Mouse (Mus musculus) liver, adult 2 months (tissue): ENCODE data around the gene Tiam2. TPM values are rescaled to one million over a fixed set of nuclear protein-coding genes. Genes with fewer than 3 reads are reported as not detected.
A peak's percentile ranks its signal among the peaks of the same experiment; 100 is the strongest.

ENCODE experiments used
- DNase-seq: peaks from one replicate; pipeline ENCODE4 v3.0.0-alpha.2; 2011; ENCODE audit warnings: low read depth, low spot score; ENCODE audit errors: extremely low read depth
- H3K27ac ChIP-seq: fragments of 200-500 bp; replicated peaks from 2 replicates; pipeline ENCODE4 v1.5.1; 2012; ENCODE audit warnings: low read depth, mild to moderate bottlenecking, control low read depth, inconsistent platforms, low read length; ENCODE audit not compliant: insufficient read depth
- H3K27me3 ChIP-seq: fragments of 200-500 bp; 2 replicates; pipeline ENCODE4 v1.6.1; 2012; ENCODE audit warnings: mild to moderate bottlenecking, moderate library complexity, low read length, inconsistent platforms; ENCODE audit not compliant: control insufficient read depth, insufficient read depth
- H3K36me3 ChIP-seq: fragments of 200-500 bp; 2 replicates; pipeline ENCODE4 v1.6.1; 2012; ENCODE audit warnings: low read length, inconsistent platforms; ENCODE audit not compliant: control insufficient read depth, insufficient read depth
- H3K4me1 ChIP-seq: fragments of 200-500 bp; 2 replicates; pipeline ENCODE4 v1.6.1; 2011; ENCODE audit warnings: low read length; ENCODE audit not compliant: control insufficient read depth, insufficient read depth
- H3K4me3 ChIP-seq: fragments of 200-500 bp; 2 replicates; pipeline ENCODE4 v1.5.1; 2011; ENCODE audit warnings: low read depth, mild to moderate bottlenecking, control low read depth, low read length, moderate library complexity; ENCODE audit not compliant: insufficient read depth
- H3K79me2 ChIP-seq: fragments of 200-500 bp; 2 replicates; pipeline ENCODE4 v1.6.1; 2012; ENCODE audit warnings: inconsistent platforms, mild to moderate bottlenecking, low read length, moderate library complexity; ENCODE audit not compliant: control insufficient read depth, insufficient read depth
- H3K9ac ChIP-seq: fragments of 200-500 bp; 2 replicates; pipeline ENCODE4 v1.6.1; 2012; ENCODE audit warnings: low read depth, mild to moderate bottlenecking, control low read depth, inconsistent platforms, low read length
- CTCF ChIP-seq: fragments of 200-500 bp; IDR thresholded peaks from 2 replicates; pipeline ENCODE4 v1.5.1; 2011; ENCODE audit warnings: low read depth, low read length, control low read depth
- POLR2A ChIP-seq: fragments of 200-500 bp; IDR thresholded peaks from 2 replicates; pipeline ENCODE4 v1.6.1; 2011; ENCODE audit warnings: low read length, control low read depth; ENCODE audit not compliant: insufficient read depth; ENCODE audit errors: extremely low read depth
- WGBS: fragments of 180-500 bp; shearing (Covaris S2); methylation state at CpG from one replicate; pipeline ENCODE4 v1.1.7; 2018; 5-methylcytosine and 5-hydroxymethylcytosine counted together
- polyA plus RNA-seq: library from polyadenylated mRNA; depleted of rRNA; stranded (reverse); fragments of >200 nt; gene quantifications from 2 replicates; pipeline ENCODE4 v1.2.3, GENCODE M21; 2012
- total RNA-seq: library from RNA; depleted of rRNA; stranded (reverse); fragments of >200 nt; gene quantifications from 2 replicates; pipeline ENCODE4 v1.2.3, GENCODE M21; 2014

Gene Tiam2
- total and polyA plus RNA-seq, 2 experiments, result 2.9 to 5.2 TPM

DNA sequence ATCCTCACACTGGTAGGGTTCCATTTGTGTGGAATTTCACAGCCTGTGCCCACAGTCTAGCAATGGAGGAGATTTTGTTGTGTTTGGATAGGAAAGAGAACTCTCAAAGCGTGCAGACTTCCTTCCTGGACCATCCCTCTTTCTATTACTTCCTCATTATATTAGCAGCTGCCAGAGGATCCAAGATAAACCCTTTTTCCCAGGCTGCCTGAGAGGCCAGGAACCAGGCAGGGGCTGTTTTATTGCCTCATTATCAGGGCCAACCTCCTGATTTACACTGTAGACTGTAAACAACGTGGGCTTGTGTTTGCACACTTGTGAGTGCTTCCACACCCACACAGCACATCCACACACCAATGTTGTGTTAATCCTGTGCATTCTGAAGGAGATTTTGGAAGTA is 31.3 kb upstream of the Tiam2 start:
- H3K36me3 ChIP-seq, result no peaks in the 10 kb centered on the region
- H3K27ac ChIP-seq, result no peak overlapping the region
- 39% methylated on average over 2 of the region's 2 CpGs for WGBS
- H3K4me3 ChIP-seq, result no peak overlapping the region
- no peak for DNase-seq
- H3K27me3 ChIP-seq, result no peaks in the 10 kb centered on the region
- H3K9ac ChIP-seq, result no peak overlapping the region
- H3K4me1 ChIP-seq, result peaks cover 3% of the 10 kb centered on the region; the same call in 1 of the 2 replicates
- H3K79me2 ChIP-seq, result no peaks in the 10 kb centered on the region
- no peak for TF ChIP-seq POLR2A
- TF ChIP-seq CTCF, result no peak

DNA sequence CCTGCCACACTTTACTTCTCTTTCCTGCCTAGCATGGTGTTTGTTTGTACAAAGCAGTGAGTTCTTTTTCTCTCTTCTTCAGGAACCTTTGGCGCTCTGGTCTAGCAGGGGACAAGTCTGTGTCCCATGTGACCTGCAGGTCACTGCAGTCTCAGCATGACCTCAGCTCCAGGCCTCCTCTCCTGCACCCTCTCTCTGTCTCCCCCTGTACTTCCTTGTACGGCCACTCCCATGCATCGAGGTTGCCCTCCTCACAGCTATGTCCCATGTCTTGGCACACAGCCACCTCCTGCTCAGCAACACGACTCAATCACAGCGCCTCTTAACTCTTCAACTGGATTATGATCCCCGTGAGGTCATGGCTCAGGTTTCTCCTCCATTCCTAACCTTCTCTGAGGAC is 26.9 kb upstream of the Tiam2 start:
- Histone ChIP-seq H3K36me3 (no peaks in the 10 kb centered on the region), H3K4me1 (peaks cover 3% of the 10 kb centered on the region; the same call in 1 of the 2 replicates), H3K27ac (no peak overlapping the region), H3K9ac (no peak overlapping the region), H3K79me2 (no peaks in the 10 kb centered on the region), H3K4me3 (no peak overlapping the region), H3K27me3 (no peaks in the 10 kb centered on the region)
- WGBS, result 63% methylated on average over 6 of the region's 6 CpGs
- DNase-seq, result peak; percentile 41
- TF ChIP-seq CTCF (no peak), POLR2A (no peak)

DNA sequence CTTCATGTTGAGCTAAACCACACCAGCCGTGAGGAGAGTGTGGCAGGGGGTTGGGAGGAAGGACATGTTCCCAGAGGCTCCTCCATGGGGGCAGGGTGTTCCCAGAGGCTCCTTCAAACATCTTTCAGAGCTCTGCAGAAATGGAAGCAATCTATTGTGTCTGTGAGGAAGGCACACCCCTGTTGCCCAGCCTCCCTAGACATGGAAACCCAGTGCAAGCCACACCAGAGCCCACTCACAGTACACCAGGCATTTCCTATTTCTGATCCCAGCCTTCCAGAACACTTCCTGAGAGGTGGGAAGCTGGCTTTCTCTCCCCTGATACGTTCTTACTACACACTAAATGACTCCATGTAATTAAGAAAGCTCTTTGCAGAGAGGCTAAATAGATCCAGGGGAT is 20.4 kb upstream of the Tiam2 start:
- TF ChIP-seq CTCF (no peak), POLR2A (no peak)
- H3K27me3 ChIP-seq, result no peaks in the 10 kb centered on the region
- 66% methylated on average over 2 of the region's 2 CpGs for WGBS
- no peaks in the 10 kb centered on the region for H3K4me1 ChIP-seq
- no peak for DNase-seq
- H3K27ac ChIP-seq, result no peak overlapping the region
- no peak overlapping the region for H3K9ac ChIP-seq
- no peak overlapping the region for H3K4me3 ChIP-seq
- no peaks in the 10 kb centered on the region for H3K79me2 ChIP-seq
- no peaks in the 10 kb centered on the region for H3K36me3 ChIP-seq

DNA sequence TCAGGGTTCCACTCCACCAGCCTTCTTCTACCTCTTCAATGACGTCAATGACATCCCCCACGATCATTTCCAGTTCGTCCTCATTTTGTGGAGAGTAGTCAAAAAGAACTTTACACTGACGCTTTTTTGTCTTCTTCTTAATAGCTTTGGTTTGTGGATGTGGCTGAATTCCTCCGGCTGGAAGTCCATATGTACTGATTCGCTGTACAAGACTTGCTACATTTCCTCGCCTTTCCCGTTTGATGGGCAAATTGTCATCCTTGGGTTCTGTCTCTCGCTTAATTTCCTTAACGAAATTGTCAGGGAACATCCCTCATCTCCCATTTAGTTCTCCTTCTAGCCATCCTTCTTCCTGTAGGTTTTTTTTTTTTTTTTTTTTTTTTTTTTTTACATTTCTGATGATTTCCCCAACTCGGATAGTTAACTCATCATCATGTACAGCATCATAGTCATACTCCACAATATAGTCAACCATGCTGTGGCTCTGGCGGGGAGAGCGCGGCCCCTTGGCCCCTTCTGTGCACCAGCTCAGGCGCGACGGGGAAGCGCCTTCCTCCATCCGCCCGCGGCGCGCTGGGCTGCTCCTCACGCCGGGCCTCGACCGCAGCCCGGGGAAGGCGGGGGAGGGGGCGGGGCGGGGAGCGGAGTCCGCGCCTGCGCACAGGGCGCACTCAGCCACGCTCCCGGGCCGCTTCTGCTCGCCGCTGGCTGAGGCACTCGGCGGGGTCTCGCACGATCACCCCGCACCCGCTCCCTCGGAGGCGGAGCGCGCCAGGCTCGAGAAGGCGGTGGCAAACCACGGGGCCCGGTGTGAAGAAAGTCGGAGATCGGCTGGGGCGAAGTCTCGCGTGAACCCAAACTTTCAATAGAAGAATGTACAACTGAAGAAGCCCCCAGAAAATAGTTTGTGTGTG is 12.4 kb upstream of the Tiam2 start:
- Histone ChIP-seq H3K27me3 (no peaks in the 10 kb centered on the region), H3K79me2 (no peaks in the 10 kb centered on the region), H3K4me3 (peak overlapping the region; percentile 87), H3K36me3 (no peaks in the 10 kb centered on the region), H3K4me1 (no peaks in the 10 kb centered on the region), H3K27ac (no peak overlapping the region), H3K9ac (peak overlapping the region; percentile 93)
- WGBS, result 8% methylated on average over 59 of the region's 60 CpGs
- TF ChIP-seq CTCF, result no peak
- no peak for TF ChIP-seq POLR2A
- peak; percentile 29 for DNase-seq

DNA sequence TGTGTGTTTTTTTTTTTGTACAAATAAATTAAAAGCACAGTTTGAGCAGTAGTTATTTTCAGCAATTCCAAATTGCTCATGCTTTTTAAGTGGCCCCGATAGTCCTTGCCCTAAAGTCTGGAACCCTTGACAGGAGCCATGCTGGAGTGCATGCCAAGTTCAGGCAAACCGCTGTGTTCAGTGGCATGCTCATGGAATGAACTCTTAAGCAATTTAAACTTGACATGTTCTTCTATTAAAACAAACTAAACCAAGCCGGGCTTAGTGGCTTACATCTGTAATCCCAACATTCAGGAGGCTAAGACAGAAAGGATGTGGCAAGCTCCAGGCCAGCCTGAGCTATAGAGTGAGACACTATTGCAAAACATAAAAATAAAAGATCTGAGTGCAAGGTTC is 11.8 kb upstream of the Tiam2 start:
- H3K9ac ChIP-seq, result no peak overlapping the region
- H3K27me3 ChIP-seq, result no peaks in the 10 kb centered on the region
- WGBS, result 11% methylated on average over 3 of the region's 3 CpGs
- H3K4me1 ChIP-seq, result no peaks in the 10 kb centered on the region
- DNase-seq, result peak; percentile 75
- H3K4me3 ChIP-seq, result peak overlapping the region; percentile 87
- H3K27ac ChIP-seq, result no peak overlapping the region
- no peaks in the 10 kb centered on the region for H3K36me3 ChIP-seq
- no peaks in the 10 kb centered on the region for H3K79me2 ChIP-seq
- TF ChIP-seq CTCF (no peak), POLR2A (no peak)

DNA sequence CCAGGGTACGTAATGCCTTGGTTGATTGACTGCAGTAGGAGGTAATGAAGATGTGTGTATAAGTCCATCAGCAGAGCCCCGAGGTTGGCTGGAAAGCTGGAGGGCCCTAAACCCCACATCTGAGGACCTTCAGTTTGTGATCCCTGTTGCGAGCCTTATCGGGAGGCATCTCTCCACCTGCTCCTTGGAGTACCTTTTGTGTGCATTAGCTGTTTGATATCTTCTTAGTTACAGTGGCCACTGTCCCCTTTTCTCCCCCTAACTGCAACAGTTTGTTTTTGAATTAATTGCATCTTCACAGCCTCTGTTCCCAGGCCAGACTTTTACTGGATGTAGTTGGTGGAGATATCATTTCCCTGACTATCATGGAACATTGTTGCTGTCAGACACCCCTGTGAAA is 10.8 kb upstream of the Tiam2 start:
- no peak for DNase-seq
- Histone ChIP-seq H3K36me3 (no peaks in the 10 kb centered on the region), H3K27ac (no peak overlapping the region), H3K27me3 (no peaks in the 10 kb centered on the region), H3K4me1 (no peaks in the 10 kb centered on the region), H3K79me2 (no peaks in the 10 kb centered on the region), H3K9ac (no peak overlapping the region), H3K4me3 (no peak overlapping the region)
- WGBS, result 93% methylated on average over 4 of the region's 4 CpGs
- TF ChIP-seq POLR2A (no peak), CTCF (no peak)
